Mouse (Mus musculus) lung, embryonic 15.5 days (tissue): ENCODE data around the gene Slc25a21. TPM values are rescaled to one million over a fixed set of nuclear protein-coding genes. Genes with fewer than 3 reads are reported as not detected.

Source experiments
- ATAC-seq: fragments of 200-750 bp; cut with Nextera tagmentation; 2 replicates; pipeline ENCODE4 v1.8.0; 2017; ENCODE audit warnings: moderate number of reproducible peaks, borderline replicate concordance; ENCODE audit not compliant: low FRiP score, low TSS enrichment; ENCODE audit errors: extremely low read depth
- H3K27ac ChIP-seq: fragments of 300-500 bp; sonication (generic); 2 replicates; pipeline ENCODE4 v1.5.1; 2015; ENCODE audit warnings: moderate library complexity, mild to moderate bottlenecking, inconsistent platforms
- H3K27me3 ChIP-seq: fragments of 300-500 bp; sonication (generic); 2 replicates; pipeline ENCODE4 v1.6.1; 2015; ENCODE audit warnings: inconsistent platforms
- H3K36me3 ChIP-seq: fragments of 300-500 bp; sonication (generic); 2 replicates; pipeline ENCODE4 v1.6.1; 2015; ENCODE audit warnings: inconsistent platforms
- H3K4me1 ChIP-seq: fragments of 300-500 bp; sonication (generic); 2 replicates; pipeline ENCODE4 v1.6.1; 2015; ENCODE audit warnings: inconsistent platforms
- H3K4me2 ChIP-seq: fragments of 300-500 bp; sonication (generic); 2 replicates; pipeline ENCODE4 v1.6.1; 2015; ENCODE audit warnings: inconsistent platforms, mild to moderate bottlenecking, moderate library complexity
- H3K4me3 ChIP-seq: fragments of 300-500 bp; sonication (generic); 2 replicates; pipeline ENCODE4 v1.5.1; 2015; ENCODE audit warnings: mild to moderate bottlenecking, inconsistent platforms
- H3K9ac ChIP-seq: fragments of 300-500 bp; sonication (generic); 2 replicates; pipeline ENCODE4 v1.6.1; 2015; ENCODE audit warnings: inconsistent platforms
- H3K9me3 ChIP-seq: fragments of 300-500 bp; sonication (generic); 2 replicates; pipeline ENCODE4 v1.6.1; 2016; ENCODE audit warnings: inconsistent platforms
- WGBS: fragments of 180-500 bp; shearing (Covaris S2); methylation state at CpG from one replicate; pipeline ENCODE4 v1.1.7; 2015; 5-methylcytosine and 5-hydroxymethylcytosine counted together
- polyA plus RNA-seq: library from polyadenylated mRNA; unstranded; fragments of >200 nt; fragmentation: Nextera tagmentation; extraction: Ambion mirVana; gene quantifications from 2 replicates; pipeline ENCODE4 v1.2.1, GENCODE M21; 2015

Slc25a21 gene
- polyA plus RNA-seq, 1 experiment from 2014 or later, result 0.54 TPM

GRCm38 (mm10) chr12:56692536-56692935, 504.7 kb downstream of the Slc25a21 start:
- H3K4me3 ChIP-seq, result no peak overlapping the region; the same call in 1 of the 2 replicates
- no peaks in the 10 kb centered on the region for H3K36me3 ChIP-seq
- H3K9me3 ChIP-seq, result no peaks in the 10 kb centered on the region
- peaks cover 100% of the 10 kb centered on the region for H3K27me3 ChIP-seq
- no peak overlapping the region for H3K9ac ChIP-seq
- ATAC-seq, result no peak
- peaks cover 43% of the 10 kb centered on the region for H3K4me1 ChIP-seq
- 10% methylated on average over 19 of the region's 19 CpGs for WGBS
- H3K27ac ChIP-seq, result no peak overlapping the region
- H3K4me2 ChIP-seq, result no peak overlapping the region

GRCm38 (mm10) chr12:56691427-56692079, 505.7 kb downstream of the Slc25a21 start, which contains the start of gene Pax9:
Pax9 (plus strand) TSS chr12:56691767.
- H3K9me3 ChIP-seq, result no peaks in the 10 kb centered on the region
- peaks cover 33% of the 10 kb centered on the region for H3K4me1 ChIP-seq
- no peak for ATAC-seq
- H3K4me2 ChIP-seq, result peak within 1 kb of the TSS; percentile 42
- peak within 1 kb of the TSS; percentile 24 for H3K4me3 ChIP-seq
- H3K27me3 ChIP-seq, result peaks cover 98% of the 10 kb centered on the region
- 2% methylated on average over 37 of the region's 40 CpGs for WGBS
- no peaks in the 10 kb centered on the region for H3K36me3 ChIP-seq
- no peak within 1 kb of the TSS for H3K9ac ChIP-seq
- H3K27ac ChIP-seq, result no peak within 1 kb of the TSS

GRCm38 (mm10) chr12:56691001-56691400, 506.3 kb downstream of the Slc25a21 start:
- no peak for ATAC-seq
- WGBS, result 2% methylated on average over 12 of the region's 12 CpGs
- peaks cover 28% of the 10 kb centered on the region for H3K4me1 ChIP-seq
- H3K27me3 ChIP-seq, result peaks cover 98% of the 10 kb centered on the region
- H3K4me2 ChIP-seq, result peak overlapping the region; percentile 42
- no peaks in the 10 kb centered on the region for H3K9me3 ChIP-seq
- H3K27ac ChIP-seq, result no peak overlapping the region
- H3K36me3 ChIP-seq, result no peaks in the 10 kb centered on the region
- H3K9ac ChIP-seq, result no peak overlapping the region
- H3K4me3 ChIP-seq, result peak overlapping the region; percentile 24; the same call in 1 of the 2 replicates

DNA sequence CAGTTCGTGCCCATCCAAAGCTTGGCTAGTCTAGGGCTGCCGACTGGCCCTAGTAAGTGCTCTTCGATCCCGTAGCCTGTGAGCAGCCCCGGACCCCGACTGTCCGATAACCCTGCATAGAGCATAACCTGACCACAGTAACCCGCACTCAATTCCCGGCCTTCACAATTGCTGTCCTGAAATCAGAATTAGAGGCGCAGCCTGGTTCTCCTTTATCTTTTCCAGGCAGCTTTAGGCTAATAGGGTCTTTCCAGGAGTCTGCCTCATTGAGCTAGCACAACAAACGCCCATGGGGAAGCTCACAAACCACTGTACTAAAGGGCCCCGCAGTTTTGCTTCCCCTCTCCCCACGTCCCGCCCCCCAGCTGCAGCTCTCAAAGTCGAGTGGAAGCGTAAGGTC, 506.9 kb downstream of the Slc25a21 start:
- Histone ChIP-seq H3K27ac (no peak overlapping the region), H3K4me3 (no peak overlapping the region), H3K4me1 (peaks cover 21% of the 10 kb centered on the region), H3K9me3 (no peaks in the 10 kb centered on the region), H3K27me3 (peaks cover 94% of the 10 kb centered on the region), H3K4me2 (no peak overlapping the region; the same call in 1 of the 2 replicates), H3K36me3 (no peaks in the 10 kb centered on the region), H3K9ac (no peak overlapping the region)
- 3% methylated on average over 16 of the region's 16 CpGs for WGBS
- ATAC-seq, result no peak

DNA sequence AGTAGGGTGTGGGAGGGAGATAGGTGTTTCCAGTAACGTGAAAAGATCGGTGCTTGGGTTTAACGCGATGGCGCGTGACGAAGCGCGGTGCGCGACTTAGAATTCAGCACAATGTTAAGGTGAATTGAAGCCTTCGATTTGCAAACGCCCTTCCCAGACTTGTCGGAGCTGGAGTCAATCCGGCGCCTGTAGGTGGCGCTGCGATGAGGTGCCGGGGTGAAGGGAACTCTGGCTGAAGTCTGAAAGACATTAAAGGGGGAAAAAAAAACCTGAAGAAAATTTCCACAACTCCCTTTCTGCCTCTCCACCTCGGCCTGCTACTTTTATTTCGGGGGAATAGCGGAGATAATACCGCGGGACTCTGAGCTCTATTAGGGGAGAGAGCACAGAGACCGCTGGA, 507.5 kb downstream of the Slc25a21 start:
- Histone ChIP-seq H3K4me3 (no peak overlapping the region), H3K4me1 (peaks cover 15% of the 10 kb centered on the region), H3K9me3 (no peaks in the 10 kb centered on the region), H3K9ac (no peak overlapping the region), H3K27ac (no peak overlapping the region), H3K36me3 (no peaks in the 10 kb centered on the region), H3K4me2 (no peak overlapping the region), H3K27me3 (peaks cover 91% of the 10 kb centered on the region)
- WGBS, result under 1% methylated on average over 25 of the region's 25 CpGs
- ATAC-seq, result no peak

DNA sequence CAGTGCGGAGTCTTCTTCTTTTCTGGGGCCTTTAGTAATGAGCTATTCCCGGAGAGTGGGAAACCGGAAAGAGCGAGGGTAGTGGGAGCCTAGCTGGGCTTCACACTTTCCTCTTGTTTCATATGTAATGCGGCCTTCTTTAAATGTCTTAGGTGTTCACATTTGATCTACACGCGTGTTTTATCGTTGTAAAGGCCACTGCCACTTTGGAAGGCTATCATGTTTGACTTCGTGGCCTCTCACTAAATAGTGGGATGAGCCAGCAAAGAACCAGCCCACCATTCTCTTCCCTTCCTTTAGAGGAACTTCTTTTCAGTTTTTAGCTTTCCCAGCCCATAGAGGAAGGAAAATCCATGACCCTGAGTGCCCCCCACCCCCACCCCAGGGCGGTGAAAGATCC, 507.9 kb downstream of the Slc25a21 start:
- Histone ChIP-seq H3K4me3 (no peak overlapping the region), H3K4me1 (peaks cover 15% of the 10 kb centered on the region), H3K27ac (no peak overlapping the region), H3K27me3 (peaks cover 90% of the 10 kb centered on the region), H3K4me2 (no peak overlapping the region), H3K9me3 (no peaks in the 10 kb centered on the region), H3K9ac (no peak overlapping the region), H3K36me3 (no peaks in the 10 kb centered on the region)
- ATAC-seq, result no peak
- 6% methylated on average over 10 of the region's 10 CpGs for WGBS

DNA sequence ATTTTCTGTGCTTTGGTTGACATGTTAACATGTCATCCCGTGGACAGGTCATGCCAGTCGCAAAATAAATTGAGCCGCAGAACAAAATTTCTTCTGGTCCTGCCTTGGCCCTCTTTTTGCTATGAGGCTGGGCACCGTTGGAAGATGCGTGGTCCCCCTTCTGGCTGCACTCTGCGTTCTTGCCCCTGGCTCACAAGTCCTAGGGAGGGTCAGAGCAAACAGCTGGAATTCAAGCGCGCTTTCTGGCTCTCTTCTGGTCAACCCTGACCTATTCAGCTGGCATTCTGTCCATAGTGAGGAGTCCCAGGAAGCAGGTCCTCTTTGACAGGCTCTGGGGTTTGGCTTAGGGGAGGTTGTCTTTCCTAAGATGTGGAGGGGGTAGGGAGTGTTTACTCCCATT, 508.4 kb downstream of the Slc25a21 start:
- H3K9ac ChIP-seq, result no peak overlapping the region
- WGBS, result 4% methylated on average over 8 of the region's 8 CpGs

DNA sequence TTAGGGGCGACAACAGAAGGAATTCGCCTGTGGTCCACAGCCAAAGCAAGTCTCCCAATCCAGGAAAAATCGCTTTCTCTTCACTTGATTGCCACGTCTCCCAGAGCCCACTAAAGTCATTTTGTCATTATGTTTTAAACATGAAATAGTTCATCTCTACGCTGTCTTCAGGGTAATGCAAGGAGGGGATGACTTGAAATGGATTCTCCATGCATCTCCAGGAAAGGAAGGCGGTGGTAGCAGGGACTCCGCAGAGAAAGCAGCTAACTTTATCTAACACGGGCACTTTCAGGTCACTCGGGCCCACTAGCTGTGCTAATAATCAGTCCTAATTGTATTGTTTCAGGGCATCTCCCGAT, 508.8 kb downstream of the Slc25a21 start:
- H3K9ac ChIP-seq, result no peak overlapping the region
- H3K9me3 ChIP-seq, result no peaks in the 10 kb centered on the region
- no peak overlapping the region for H3K4me3 ChIP-seq
- no peak overlapping the region for H3K4me2 ChIP-seq
- peaks cover 15% of the 10 kb centered on the region for H3K4me1 ChIP-seq
- H3K27me3 ChIP-seq, result peaks cover 90% of the 10 kb centered on the region
- ATAC-seq, result no peak
- no peaks in the 10 kb centered on the region for H3K36me3 ChIP-seq
- H3K27ac ChIP-seq, result no peak overlapping the region
- 10% methylated on average over 10 of the region's 10 CpGs for WGBS

More for the DNA sequence above, 508.4 kb downstream of the Slc25a21 start:
- H3K27me3 ChIP-seq, result peaks cover 90% of the 10 kb centered on the region
- H3K9me3 ChIP-seq, result no peaks in the 10 kb centered on the region
- no peak overlapping the region for H3K27ac ChIP-seq
- no peak for ATAC-seq
- H3K4me2 ChIP-seq, result no peak overlapping the region
- no peak overlapping the region for H3K4me3 ChIP-seq
- peaks cover 15% of the 10 kb centered on the region for H3K4me1 ChIP-seq
- no peaks in the 10 kb centered on the region for H3K36me3 ChIP-seq

DNA sequence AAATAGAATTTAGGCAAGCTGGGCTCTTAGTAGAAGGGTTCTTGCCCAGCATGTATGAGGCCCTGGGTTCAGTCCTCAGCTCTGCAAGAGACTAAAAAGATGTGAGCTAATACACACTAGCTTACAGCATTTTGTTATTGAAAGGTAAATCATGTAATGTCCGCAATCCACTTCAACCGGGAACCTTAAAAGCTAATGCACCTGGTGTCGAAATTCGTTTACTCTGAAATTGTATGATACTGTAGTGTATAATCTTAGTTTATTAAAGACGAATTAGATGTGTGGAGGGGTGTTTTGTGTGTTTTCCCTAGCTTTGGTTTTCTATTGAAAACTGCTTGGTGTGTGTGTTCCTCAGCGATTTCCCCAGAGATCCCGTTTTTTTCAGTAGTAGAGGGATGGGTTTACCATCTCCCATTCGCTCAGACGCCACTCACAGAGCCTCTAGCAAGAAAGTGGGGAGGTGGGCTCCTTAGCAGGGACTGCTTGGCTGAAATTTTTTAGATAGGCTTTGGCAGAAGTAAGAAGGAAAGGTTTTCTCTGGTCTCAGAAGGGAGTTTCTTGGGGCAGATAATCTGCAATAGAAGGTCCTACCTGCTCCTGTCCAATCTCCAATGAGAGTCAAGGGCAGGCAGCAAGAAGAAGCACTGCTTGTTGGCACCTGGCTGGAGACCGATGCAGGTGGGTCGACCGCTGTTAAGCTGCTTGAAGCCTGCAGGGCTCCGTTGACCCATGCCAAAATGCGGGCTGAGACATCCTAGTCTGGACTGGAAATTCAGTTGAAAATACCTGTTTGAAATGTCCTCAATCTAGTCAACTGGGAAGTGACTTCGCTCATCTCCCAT, 509.4 kb downstream of the Slc25a21 start:
- H3K27me3 ChIP-seq, result peaks cover 90% of the 10 kb centered on the region
- WGBS, result 11% methylated on average over 15 of the region's 15 CpGs
- no peak for ATAC-seq
- no peak overlapping the region for H3K27ac ChIP-seq
- no peaks in the 10 kb centered on the region for H3K9me3 ChIP-seq
- no peaks in the 10 kb centered on the region for H3K36me3 ChIP-seq
- H3K4me3 ChIP-seq, result no peak overlapping the region
- no peak overlapping the region for H3K9ac ChIP-seq
- peaks cover 15% of the 10 kb centered on the region for H3K4me1 ChIP-seq
- no peak overlapping the region for H3K4me2 ChIP-seq

DNA sequence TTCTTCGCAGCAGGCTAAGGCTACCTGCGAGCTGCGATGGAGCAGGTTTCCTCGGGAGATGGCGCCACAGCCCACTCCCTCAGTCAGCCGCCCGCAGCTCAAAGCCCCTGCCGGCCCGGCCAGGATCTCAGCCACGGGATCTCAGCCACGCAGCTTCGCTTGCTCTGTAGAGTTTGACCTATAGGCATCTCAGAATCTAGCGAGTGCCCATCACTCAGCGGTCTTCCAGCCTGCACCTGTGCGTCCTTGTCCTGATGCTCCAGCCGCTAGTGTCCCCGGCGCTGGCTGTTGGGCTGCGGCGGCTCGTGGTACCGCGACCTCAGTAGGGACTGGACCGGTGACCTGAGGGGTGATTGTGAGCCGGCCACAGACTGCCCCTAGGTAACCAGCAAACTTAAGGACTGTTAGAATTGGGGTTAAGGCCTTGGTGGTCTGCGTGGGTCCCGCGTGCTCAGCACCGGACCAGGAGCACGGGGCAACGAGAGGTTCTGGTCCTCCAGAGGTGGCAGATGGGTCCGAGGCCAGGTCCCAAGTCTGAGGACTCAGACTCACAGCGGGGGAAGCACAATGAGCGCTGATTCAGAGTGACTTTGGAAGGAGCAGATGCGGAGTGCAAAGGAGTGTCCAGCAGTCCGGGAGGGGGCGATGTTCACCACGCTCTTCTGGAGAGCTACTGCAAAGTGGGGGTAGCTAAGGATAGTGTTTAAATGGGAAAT, 516.0 kb downstream of the Slc25a21 start:
- Histone ChIP-seq H3K4me3 (peak overlapping the region; percentile 26), H3K27me3 (peaks cover 78% of the 10 kb centered on the region), H3K9ac (no peak overlapping the region), H3K27ac (no peak overlapping the region), H3K9me3 (no peaks in the 10 kb centered on the region), H3K36me3 (no peaks in the 10 kb centered on the region), H3K4me1 (0 out of 2 replicates have a peak, but pooled peaks cover 6% of the 10 kb centered on the region), H3K4me2 (peak overlapping the region; percentile 56)
- ATAC-seq, result peak; percentile 55; the same call in 1 of the 2 replicates
- WGBS, result under 1% methylated on average over 38 of the region's 38 CpGs

DNA sequence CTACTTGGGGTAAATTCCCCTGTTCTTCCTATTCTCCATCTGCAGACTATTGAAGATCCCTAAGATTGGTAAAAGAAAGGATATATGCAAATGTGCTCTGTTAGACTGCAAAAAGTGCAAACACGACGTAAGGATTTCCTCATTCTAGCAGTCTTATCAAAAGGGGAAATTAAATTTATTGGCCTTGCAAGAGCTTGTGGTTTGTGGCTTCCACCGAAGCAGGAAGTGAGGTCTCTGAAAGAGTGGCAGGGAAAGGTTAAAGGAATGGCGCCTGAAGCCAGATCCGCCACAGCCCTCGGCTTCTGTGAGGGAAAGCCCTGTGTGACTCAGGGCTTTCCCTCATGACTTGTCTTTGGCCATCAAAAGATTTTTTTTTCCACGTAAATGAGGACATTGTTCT, 519.7 kb downstream of the Slc25a21 start:
- 56% methylated on average over 7 of the region's 7 CpGs for WGBS
- Histone ChIP-seq H3K4me2 (no peak overlapping the region), H3K27ac (no peak overlapping the region), H3K27me3 (peaks cover 50% of the 10 kb centered on the region), H3K4me3 (no peak overlapping the region), H3K9ac (no peak overlapping the region), H3K9me3 (no peaks in the 10 kb centered on the region), H3K4me1 (0 out of 2 replicates have a peak, but pooled peaks cover 6% of the 10 kb centered on the region), H3K36me3 (no peaks in the 10 kb centered on the region)
- ATAC-seq, result no peak
